Mouse (Mus musculus) thymus, adult 2 months (tissue): ENCODE results near the gene Babam2.

Source experiments
- CTCF ChIP-seq: fragments of 200-500 bp; IDR thresholded peaks from 2 replicates; pipeline ENCODE4 v1.5.1; 2012; ENCODE audit warnings: mild to moderate bottlenecking, control low read depth, low read length, moderate library complexity, borderline replicate concordance; ENCODE audit not compliant: control insufficient read depth, poor library complexity, insufficient read depth; ENCODE audit errors: extremely low read depth
- POLR2A ChIP-seq: fragments of 200-500 bp; IDR thresholded peaks from 2 replicates; pipeline ENCODE4 v1.6.1; 2012; ENCODE audit warnings: mild to moderate bottlenecking, low read length, control low read depth, moderate library complexity; ENCODE audit not compliant: control insufficient read depth, poor library complexity, insufficient read depth; ENCODE audit errors: extremely low read depth

GRCm38 (mm10) chr5:31820801-31821200 is 123.3 kb downstream of the Babam2 start:
- no peak for TF ChIP-seq POLR2A
- no peak for TF ChIP-seq CTCF
